Mouse (Mus musculus): ENCODE data around the gene Trim3. TPM values are rescaled to one million over a fixed set of nuclear protein-coding genes. Genes with fewer than 3 reads are reported as not detected.

Gene Trim3
- polyA plus RNA-seq, 1 experiment from 2014 or later = 15.4 TPM

- Histone ChIP-seq H3K27ac (ENCODE audit: low read depth, low read length) (no peak overlapping the region), H3K27me3 (replicated peaks; ENCODE audit: control insufficient read depth, insufficient read depth, low read length) (no peaks in the 10 kb centered on the region; the same call in 1 of the 2 replicates), H3K4me3 (ENCODE audit: low read depth, low read length) (no peak overlapping the region), H3K4me2 (no peak overlapping the region), H3K4me1 (replicated peaks; ENCODE audit: control insufficient read depth, insufficient read depth, low read length) (no peaks in the 10 kb centered on the region), H3K9me3 (ENCODE audit: control insufficient read depth, low read length) (no peaks in the 10 kb centered on the region), H3K9ac (ENCODE audit: low read depth, low read length) (no peak overlapping the region), H3K36me3 (ENCODE audit: control insufficient read depth, insufficient read depth, low read length) (no peaks in the 10 kb centered on the region)
- WGBS = 89% methylated on average over 8 of the region's 8 CpGs
- ATAC-seq (replicated peaks; ENCODE audit: low FRiP score) = no peak
- DNase-seq (ENCODE audit: low spot score) = no peak
Observed at GRCm38 (mm10) chr7:105572949-105573348, 60.4 kb downstream of the Trim3 start.

GRCm38 (mm10) chr7:105570756-105571155 is 62.6 kb downstream of the Trim3 start:
- Histone ChIP-seq H3K36me3 (ENCODE audit: control insufficient read depth, insufficient read depth, low read length) (no peaks in the 10 kb centered on the region), H3K4me3 (ENCODE audit: low read depth, low read length) (no peak overlapping the region), H3K9me3 (ENCODE audit: control insufficient read depth, low read length) (no peaks in the 10 kb centered on the region), H3K27ac (ENCODE audit: low read depth, low read length) (no peak overlapping the region), H3K9ac (ENCODE audit: low read depth, low read length) (no peak overlapping the region), H3K4me1 (replicated peaks; ENCODE audit: control insufficient read depth, insufficient read depth, low read length) (no peaks in the 10 kb centered on the region), H3K27me3 (replicated peaks; ENCODE audit: control insufficient read depth, insufficient read depth, low read length) (no peaks in the 10 kb centered on the region), H3K4me2 (no peak overlapping the region)
- DNase-seq (ENCODE audit: low spot score) = no peak
- WGBS = 72% methylated on average over 4 of the region's 4 CpGs
- ATAC-seq (replicated peaks; ENCODE audit: low FRiP score) = no peak

GRCm38 (mm10) chr7:105569512-105570496 is 63.6 kb downstream of the Trim3 start:
- Histone ChIP-seq H3K36me3 (ENCODE audit: control insufficient read depth, insufficient read depth, low read length) (no peaks in the 10 kb centered on the region), H3K9me3 (ENCODE audit: control insufficient read depth, low read length) (no peaks in the 10 kb centered on the region), H3K4me2 (no peak overlapping the region), H3K27me3 (replicated peaks; ENCODE audit: control insufficient read depth, insufficient read depth, low read length) (no peaks in the 10 kb centered on the region), H3K27ac (ENCODE audit: low read depth, low read length) (no peak overlapping the region), H3K9ac (ENCODE audit: low read depth, low read length) (no peak overlapping the region), H3K4me1 (replicated peaks; ENCODE audit: control insufficient read depth, insufficient read depth, low read length) (no peaks in the 10 kb centered on the region), H3K4me3 (ENCODE audit: low read depth, low read length) (no peak overlapping the region)
- no peak for ATAC-seq (replicated peaks; ENCODE audit: low FRiP score)
- no peak for DNase-seq (ENCODE audit: low spot score)
- WGBS = 55% methylated on average over 12 of the region's 12 CpGs

- H3K27ac ChIP-seq (ENCODE audit: low read depth, low read length) = no peak overlapping the region
- no peak overlapping the region for H3K9ac ChIP-seq (ENCODE audit: low read depth, low read length)
- no peak overlapping the region for H3K4me2 ChIP-seq
- ATAC-seq (replicated peaks; ENCODE audit: low FRiP score) (no peak), DNase-seq (ENCODE audit: low spot score) (no peak)
- no peaks in the 10 kb centered on the region for H3K4me1 ChIP-seq (replicated peaks; ENCODE audit: control insufficient read depth, insufficient read depth, low read length)
- no peaks in the 10 kb centered on the region for H3K36me3 ChIP-seq (ENCODE audit: control insufficient read depth, insufficient read depth, low read length)
- WGBS = 26% methylated on average over 6 of the region's 6 CpGs
- no peaks in the 10 kb centered on the region for H3K9me3 ChIP-seq (ENCODE audit: control insufficient read depth, low read length)
- no peaks in the 10 kb centered on the region for H3K27me3 ChIP-seq (replicated peaks; ENCODE audit: control insufficient read depth, insufficient read depth, low read length)
- no peak overlapping the region for H3K4me3 ChIP-seq (ENCODE audit: low read depth, low read length)
Observed at GRCm38 (mm10) chr7:105568988-105569471, 64.3 kb downstream of the Trim3 start.

GRCm38 (mm10) chr7:105568583-105568982 is 64.8 kb downstream of the Trim3 start:
- 29% methylated on average over 7 of the region's 7 CpGs for WGBS
- Histone ChIP-seq H3K4me1 (replicated peaks; ENCODE audit: control insufficient read depth, insufficient read depth, low read length) (no peaks in the 10 kb centered on the region), H3K36me3 (ENCODE audit: control insufficient read depth, insufficient read depth, low read length) (no peaks in the 10 kb centered on the region), H3K4me2 (no peak overlapping the region), H3K27me3 (replicated peaks; ENCODE audit: control insufficient read depth, insufficient read depth, low read length) (no peaks in the 10 kb centered on the region), H3K27ac (ENCODE audit: low read depth, low read length) (no peak overlapping the region), H3K4me3 (ENCODE audit: low read depth, low read length) (no peak overlapping the region), H3K9me3 (ENCODE audit: control insufficient read depth, low read length) (no peaks in the 10 kb centered on the region), H3K9ac (ENCODE audit: low read depth, low read length) (no peak overlapping the region)
- ATAC-seq (replicated peaks; ENCODE audit: low FRiP score) (no peak), DNase-seq (ENCODE audit: low spot score) (no peak)

- WGBS = 75% methylated on average over 17 of the region's 17 CpGs
- ATAC-seq (replicated peaks; ENCODE audit: low FRiP score) = no peak
- Histone ChIP-seq H3K27ac (ENCODE audit: low read depth, low read length) (no peak overlapping the region), H3K36me3 (ENCODE audit: control insufficient read depth, insufficient read depth, low read length) (no peaks in the 10 kb centered on the region), H3K4me2 (no peak overlapping the region), H3K4me1 (replicated peaks; ENCODE audit: control insufficient read depth, insufficient read depth, low read length) (no peaks in the 10 kb centered on the region), H3K4me3 (ENCODE audit: low read depth, low read length) (no peak overlapping the region), H3K9ac (ENCODE audit: low read depth, low read length) (no peak overlapping the region), H3K27me3 (replicated peaks; ENCODE audit: control insufficient read depth, insufficient read depth, low read length) (no peaks in the 10 kb centered on the region), H3K9me3 (ENCODE audit: control insufficient read depth, low read length) (no peaks in the 10 kb centered on the region)
- no peak for DNase-seq (ENCODE audit: low spot score)
Observed at GRCm38 (mm10) chr7:105565071-105565836, 68.1 kb downstream of the Trim3 start.

GRCm38 (mm10) chr7:105563367-105563766 is 70.0 kb downstream of the Trim3 start:
- Histone ChIP-seq H3K9me3 (ENCODE audit: control insufficient read depth, low read length) (no peaks in the 10 kb centered on the region), H3K36me3 (ENCODE audit: control insufficient read depth, insufficient read depth, low read length) (no peaks in the 10 kb centered on the region), H3K4me3 (ENCODE audit: low read depth, low read length) (no peak overlapping the region), H3K27me3 (replicated peaks; ENCODE audit: control insufficient read depth, insufficient read depth, low read length) (no peaks in the 10 kb centered on the region), H3K4me2 (no peak overlapping the region), H3K27ac (ENCODE audit: low read depth, low read length) (no peak overlapping the region), H3K4me1 (replicated peaks; ENCODE audit: control insufficient read depth, insufficient read depth, low read length) (no peaks in the 10 kb centered on the region), H3K9ac (ENCODE audit: low read depth, low read length) (no peak overlapping the region)
- ATAC-seq (replicated peaks; ENCODE audit: low FRiP score) = no peak
- no peak for DNase-seq (ENCODE audit: low spot score)
- 75% methylated on average over 3 of the region's 3 CpGs for WGBS

GRCm38 (mm10) chr7:105562317-105562716 is 71.1 kb downstream of the Trim3 start:
- H3K4me3 ChIP-seq (ENCODE audit: low read depth, low read length) = no peak overlapping the region
- H3K36me3 ChIP-seq (ENCODE audit: control insufficient read depth, insufficient read depth, low read length) = peaks cover 6% of the 10 kb centered on the region; the same call in 1 of the 2 replicates
- no peak overlapping the region for H3K9ac ChIP-seq (ENCODE audit: low read depth, low read length)
- H3K4me1 ChIP-seq (replicated peaks; ENCODE audit: control insufficient read depth, insufficient read depth, low read length) = no peaks in the 10 kb centered on the region
- H3K27me3 ChIP-seq (replicated peaks; ENCODE audit: control insufficient read depth, insufficient read depth, low read length) = no peaks in the 10 kb centered on the region
- no peak overlapping the region for H3K4me2 ChIP-seq
- H3K9me3 ChIP-seq (ENCODE audit: control insufficient read depth, low read length) = no peaks in the 10 kb centered on the region
- H3K27ac ChIP-seq (ENCODE audit: low read depth, low read length) = no peak overlapping the region
- DNase-seq (ENCODE audit: low spot score) (no peak), ATAC-seq (replicated peaks; ENCODE audit: low FRiP score) (no peak)
- WGBS = 65% methylated on average over 3 of the region's 3 CpGs

All from liver, embryonic 11.5 days (tissue).